Mouse (Mus musculus) B cell, adult 2 months (primary cell): ENCODE measurements around the gene Cdr2.
"Not testable (repeated sequence)": the region's sequence is repeated elsewhere in the genome, so short reads cannot be mapped to it uniquely, and the experiment has no call there.

ENCODE experiments used
- DNase-seq, 2 experiments: peaks; one replicate each; pipeline ENCODE4 v3.0.0; 2022

Cdr2 gene

DNA sequence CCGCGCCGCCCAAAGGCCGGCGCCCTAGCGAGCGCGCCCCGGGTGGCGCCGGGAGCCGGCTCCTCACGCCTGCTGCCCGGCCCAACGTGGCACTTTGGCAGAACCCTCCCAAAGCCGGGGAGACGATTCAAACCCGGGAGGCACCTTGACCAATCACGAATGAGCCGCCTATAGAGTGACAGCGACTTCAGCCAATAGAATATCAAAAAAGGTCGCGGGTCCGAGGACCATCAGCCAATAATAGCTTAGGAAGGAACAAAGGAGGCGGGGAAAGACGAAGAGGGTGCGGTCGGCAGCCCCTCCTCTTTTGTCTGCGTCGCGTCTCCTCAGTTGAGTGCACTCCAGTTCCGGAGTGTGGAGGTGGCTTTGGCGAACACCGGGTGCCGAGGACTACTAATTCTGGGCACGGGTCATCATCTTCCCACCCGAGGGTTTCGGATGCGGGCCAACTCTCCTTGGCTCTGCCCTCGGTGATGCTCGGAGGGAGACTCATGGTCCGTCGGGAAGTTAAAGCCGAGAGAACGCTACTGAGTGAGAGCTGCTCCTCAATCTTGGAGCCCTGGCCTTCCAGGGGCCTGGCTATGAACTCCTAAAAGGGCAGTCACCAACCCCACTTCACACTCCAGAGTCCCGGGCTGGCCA is at the start of gene Cdr2, which contains the start of gene Mfsd13b:
Gene Cdr2, minus strand, starts transcription at position 113 of the 642 bp plus-strand sequence.
Gene Mfsd13b, plus strand, starts transcription at position 310 of the 642 bp plus-strand sequence.
- DNase-seq = peak; percentile 92 to 93

GRCm38 (mm10) chr7:121029947-121030346 is 47.8 kb upstream of the Cdr2 start:
- not testable (repeated sequence) for DNase-seq

- no peak for DNase-seq
Observed at GRCm38 (mm10) chr7:121026300-121026699, 44.2 kb upstream of the Cdr2 start.

GRCm38 (mm10) chr7:121025221-121026008 is 43.3 kb upstream of the Cdr2 start:
- DNase-seq = no peak

DNA sequence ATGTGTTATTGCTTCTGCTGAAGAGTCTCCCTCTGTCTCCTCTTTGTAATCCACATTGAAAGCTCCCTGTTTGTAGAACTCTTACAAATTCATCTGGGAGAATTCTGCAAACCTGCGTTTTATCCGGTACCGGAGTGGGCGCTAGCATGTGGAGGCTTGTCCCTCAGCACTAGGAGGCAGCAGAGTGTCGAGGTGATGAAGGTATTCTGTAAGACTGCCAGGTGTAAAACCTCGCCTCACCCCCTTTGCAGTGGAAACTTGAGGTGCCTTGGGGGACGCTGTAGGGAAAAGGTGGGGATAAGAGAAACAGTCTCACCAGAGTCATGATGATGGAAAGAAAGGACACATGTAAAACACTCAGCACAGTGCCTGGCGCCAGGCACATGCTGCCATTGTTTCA is 38.2 kb upstream of the Cdr2 start:
- no peak for DNase-seq

- DNase-seq = no peak
Observed at GRCm38 (mm10) chr7:121018778-121019177, 36.7 kb upstream of the Cdr2 start.

GRCm38 (mm10) chr7:121014486-121014885 is 32.4 kb upstream of the Cdr2 start:
- no peak for DNase-seq

DNA sequence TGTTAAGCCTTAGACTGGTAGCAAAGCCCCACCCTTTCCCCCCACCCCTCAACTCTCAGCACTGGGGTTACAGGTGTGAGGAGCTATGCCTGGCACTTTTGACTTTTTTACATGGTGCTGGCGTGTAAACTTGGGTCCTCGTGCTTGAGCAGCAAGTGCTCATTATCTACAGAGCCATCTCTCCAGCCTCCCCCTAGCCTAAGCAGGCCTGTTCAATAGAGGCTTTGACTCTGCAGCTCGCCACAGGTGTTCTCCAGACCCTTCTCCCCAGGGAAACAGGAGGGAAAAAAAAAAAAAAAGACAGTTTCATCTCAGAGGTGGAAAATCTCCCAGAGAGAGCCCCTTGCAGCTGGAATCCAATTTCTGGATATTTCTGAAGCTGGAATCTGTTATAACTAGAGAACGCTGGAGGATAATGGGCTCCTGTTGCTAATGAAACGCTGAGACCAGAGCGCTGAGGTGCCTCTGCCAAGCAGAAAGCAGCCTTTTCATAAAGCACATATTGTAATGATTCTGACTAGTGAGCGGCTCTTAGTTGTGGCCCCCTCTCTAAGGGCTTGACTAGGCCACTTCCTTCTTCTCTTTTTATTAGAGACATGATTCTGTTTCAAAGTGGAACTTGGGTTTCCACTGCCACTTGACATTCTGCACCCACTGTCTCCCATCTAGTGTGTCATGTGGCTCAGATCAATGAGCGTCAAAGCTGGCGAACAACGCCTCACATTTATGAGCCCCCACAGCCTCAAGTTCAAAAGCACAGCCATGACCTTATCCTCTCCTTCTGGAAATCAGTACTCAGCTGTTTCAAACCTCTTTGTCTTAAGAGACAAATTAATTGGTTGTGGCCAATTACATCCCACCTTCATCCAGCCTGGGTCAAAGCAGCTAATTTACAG is 29.9 kb upstream of the Cdr2 start:
- DNase-seq = no peak

- no peak for DNase-seq
Observed at GRCm38 (mm10) chr7:121003793-121004418, 21.8 kb upstream of the Cdr2 start.

DNA sequence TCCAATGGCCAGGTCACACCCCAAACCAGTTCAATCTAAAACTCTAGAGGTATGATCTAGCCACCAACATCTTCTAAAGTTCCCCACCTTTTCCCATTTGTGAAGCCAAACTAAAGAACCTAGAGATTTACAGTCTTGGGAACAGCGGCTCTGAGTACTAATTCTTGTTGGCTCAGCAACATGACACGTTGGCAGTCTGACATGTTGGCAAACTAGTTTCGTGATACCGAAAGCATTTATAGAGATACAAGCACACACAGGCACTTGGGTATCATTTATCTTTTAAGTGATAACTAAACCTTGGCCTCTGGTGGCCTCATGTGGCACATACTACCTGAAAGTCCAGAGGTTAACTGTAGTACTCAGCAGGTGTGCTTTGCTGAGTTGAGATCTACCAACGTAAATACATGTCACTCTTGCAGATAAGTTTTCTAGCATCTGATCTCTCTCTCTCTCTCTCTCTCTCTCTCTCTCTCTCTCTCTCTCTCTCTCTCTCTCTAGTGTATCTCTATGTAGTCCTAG is 20.4 kb upstream of the Cdr2 start:
- no peak for DNase-seq

- no peak for DNase-seq
Observed at GRCm38 (mm10) chr7:121001879-121002278, 19.8 kb upstream of the Cdr2 start.

DNA sequence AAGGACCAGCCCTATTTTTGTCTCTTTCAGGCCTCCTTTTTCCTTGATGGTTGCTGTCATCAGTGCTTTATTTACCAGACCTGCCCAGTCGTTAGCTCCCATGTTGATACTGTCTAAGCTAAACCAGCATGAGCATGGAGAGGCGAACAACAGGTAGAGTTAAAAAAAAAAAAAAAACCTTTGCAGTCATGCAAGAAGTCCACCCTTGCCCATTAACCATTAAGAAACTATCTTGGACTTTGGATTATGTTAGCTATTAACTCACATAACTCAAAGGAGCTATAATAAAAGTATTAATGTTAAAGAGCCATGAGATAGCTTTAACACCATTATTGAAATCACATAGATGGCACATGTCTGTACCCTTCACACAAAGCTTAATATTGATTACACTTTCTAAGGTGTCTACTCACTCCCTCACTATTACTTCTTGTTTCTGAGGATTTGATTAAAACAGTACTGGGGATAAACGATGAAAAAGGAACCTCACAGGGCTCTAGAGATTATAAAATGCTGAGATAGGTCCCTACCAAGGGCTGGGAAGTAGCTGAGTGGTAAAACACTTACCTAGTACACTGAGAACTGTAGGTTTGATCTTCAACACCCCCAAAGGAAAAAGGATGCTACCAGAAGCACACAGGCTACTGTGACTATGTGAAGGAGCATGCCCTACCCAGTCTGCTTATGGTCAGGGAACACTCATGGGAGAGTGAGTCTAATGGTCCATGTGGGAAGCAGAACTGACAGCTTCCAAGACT is 18.1 kb upstream of the Cdr2 start:
- no peak for DNase-seq

GRCm38 (mm10) chr7:120999021-120999530 is 17.0 kb upstream of the Cdr2 start:
- DNase-seq = no peak

DNA sequence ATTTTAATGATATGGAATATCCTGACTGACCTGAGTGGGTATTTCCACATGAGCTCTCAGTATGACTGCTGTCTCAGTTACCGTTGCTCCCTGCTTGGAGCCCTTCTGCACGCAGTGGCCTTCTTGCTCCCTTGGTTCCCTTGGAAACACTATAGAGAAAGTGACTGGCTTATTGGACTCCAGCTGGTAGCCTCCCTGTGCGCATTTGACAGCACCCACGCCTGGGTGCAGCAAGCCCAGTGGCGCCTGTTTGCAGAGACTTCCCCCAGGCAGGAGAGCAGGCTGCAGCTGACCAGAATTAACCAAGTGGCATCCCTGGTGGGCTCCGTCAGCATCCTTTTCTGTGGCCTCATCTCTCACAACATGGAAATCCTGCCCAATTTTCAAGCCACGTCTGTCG is 9.1 kb upstream of the Cdr2 start:
- DNase-seq = no peak

DNA sequence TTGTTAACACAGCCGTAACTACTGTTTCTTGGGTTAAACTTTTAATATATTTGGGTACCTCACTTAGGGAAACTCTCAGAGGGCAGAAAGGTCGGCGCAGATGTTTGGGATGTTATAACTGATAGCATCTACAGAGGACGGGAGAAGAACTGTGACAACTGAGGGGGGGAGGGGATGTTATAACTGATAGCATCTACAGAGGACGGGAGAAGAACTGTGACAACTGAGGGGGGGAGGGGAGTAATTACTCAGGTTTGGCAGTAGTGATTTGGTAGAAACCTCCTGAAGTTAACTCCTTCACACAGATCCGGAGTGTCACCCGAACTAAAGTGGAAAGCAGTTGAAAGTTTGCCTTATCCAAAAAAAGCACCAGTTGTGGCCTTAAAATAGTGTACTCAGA is 856 bp upstream of the Cdr2 start:
- DNase-seq = no peak

DNA sequence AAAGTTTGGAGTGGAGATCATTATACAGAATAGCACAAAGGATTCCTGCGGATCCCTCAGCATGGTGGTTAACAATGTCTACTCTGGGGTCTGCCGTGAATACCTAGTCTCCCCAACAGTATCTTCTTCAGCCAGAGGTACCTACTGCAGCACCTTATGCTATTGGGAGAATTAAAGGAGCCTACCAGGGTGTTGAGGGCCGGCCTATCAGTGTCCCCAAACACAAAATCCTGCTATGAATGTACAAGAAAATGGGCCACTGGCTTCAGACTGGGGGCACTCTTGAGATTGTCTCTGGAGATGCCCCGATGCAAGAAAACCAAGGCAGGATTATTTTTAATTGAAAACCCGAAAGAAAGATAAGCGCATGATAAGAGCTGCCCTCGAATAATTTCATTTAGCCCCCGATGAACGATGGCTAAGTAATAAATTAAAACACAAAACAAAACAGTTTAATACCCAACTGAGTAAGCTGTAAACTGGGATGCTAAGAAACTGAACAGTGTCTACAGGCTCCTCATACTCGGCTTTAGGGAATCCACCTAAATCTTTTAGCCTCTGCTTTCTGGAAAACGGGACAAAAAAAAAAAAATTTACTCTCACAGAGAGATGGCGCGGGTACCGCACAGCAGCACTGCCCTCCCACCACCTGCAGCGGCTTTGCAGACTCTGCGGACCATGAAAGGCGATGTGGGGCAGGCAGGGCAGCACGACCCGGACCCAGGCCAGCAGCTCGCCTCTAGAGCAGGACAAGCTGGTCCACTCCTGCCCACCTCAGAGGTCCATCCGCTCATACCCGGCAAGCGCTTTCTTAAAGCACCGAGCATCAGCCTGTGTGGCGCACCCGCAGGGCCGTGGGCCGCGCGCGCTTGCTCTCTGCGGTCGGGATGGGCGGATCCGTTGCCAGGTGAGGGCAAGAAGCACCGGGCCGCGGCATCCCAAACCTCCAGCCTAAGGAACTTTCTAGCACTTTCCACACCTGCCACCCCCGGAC is 884 bp downstream of the Cdr2 start:
- DNase-seq = peak; percentile 57 to 65

DNA sequence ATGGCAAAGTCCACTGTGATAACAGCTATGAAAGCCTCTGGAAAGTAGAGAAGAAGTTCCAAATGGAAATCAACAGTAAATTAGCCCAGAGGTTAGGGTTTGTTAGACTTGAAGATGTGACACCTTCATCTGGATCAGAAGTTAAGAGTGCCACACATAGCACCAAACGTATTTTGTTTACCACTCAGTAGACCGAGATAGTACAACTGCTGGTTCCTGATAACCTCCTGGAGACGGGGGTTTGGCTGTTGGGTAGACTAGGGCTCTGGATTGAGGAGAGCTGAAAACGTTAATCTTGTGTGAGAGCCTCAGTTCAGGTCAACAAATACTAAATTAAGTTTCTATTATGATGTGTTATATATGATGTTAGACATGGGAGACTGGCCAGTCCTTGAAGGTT is 2.1 kb downstream of the Cdr2 start:
- DNase-seq = no peak

DNA sequence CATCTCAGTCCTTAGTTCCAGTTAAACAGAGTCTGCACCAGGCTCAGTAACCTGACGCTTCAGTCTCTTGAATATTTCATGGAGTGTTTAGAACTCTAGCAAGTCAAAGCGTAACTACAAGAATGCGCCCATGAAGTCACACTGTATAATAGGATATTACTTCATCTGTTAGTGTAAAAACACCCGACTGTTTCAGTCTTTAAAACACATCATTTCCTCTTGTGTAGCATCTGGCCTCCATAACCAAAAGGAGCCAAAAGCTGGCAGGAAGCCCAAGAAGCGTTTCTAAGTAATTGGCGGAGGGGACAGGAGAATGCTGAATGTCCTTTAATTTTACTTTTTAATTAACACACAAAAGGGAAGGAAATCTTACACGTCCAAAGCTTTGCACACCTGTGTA is 5.0 kb downstream of the Cdr2 start:
- no peak for DNase-seq

- no peak for DNase-seq
Observed at GRCm38 (mm10) chr7:120974001-120974400, 8.1 kb downstream of the Cdr2 start.

- DNase-seq = not testable (repeated sequence)
Observed at GRCm38 (mm10) chr7:120972471-120972870, 9.6 kb downstream of the Cdr2 start.
